Mouse (Mus musculus) B cell, adult 67 days (primary cell): ENCODE data around the gene Hpf1. TPM values are rescaled to one million over a fixed set of nuclear protein-coding genes. Genes with fewer than 3 reads are reported as not detected.

Experiments
- total RNA-seq, 2 experiments: library from RNA; stranded (reverse); gene quantifications; 4 replicates each; pipeline ENCODE4 v1.2.4; 2023

The Hpf1 gene
- 10 to 100 TPM; 32.0 to 35.1 TPM for total RNA-seq

DNA sequence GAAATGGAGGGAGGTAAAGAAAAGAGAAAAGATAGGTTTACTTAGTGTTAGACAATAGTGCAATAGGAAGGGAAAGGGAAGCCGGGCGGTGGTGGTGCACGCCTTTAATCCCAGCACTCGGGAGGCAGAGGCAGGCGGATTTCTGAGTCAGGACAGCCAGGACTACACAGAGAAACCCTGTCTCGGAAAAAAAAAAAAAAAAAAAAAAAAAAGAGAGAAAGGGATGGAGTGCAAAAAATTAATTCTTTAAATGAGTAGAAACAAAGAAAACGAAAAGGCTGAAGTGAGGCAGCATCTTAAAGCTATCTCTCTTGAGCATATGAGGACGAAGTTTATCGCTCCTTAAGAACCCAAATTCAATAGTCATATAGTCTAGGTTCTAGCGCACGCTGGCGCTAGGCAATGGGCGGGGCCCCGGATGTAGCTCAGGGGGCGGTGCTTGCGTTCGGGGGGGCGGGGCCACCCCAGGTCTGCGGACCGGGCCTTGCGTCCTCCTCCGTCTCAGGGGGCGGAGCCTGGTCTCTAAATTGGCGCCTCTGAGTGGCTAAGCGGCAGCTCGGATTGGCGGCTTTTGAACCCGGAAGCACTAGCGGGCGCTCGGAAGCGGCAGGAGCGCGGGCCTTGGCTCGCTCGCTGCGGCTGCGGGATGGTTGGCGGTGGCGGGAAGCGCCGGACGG is at the start of gene Hpf1:
Gene Hpf1 (plus strand): TSS at position 576 of the 677 bp plus-strand sequence.

Other genes with a start within 250 kb of the Hpf1 start
- 10 to 100 TPM; 59.5 to 63.9 TPM for gene Clcn3, start 92.9 kb downstream of the Hpf1 start, total RNA-seq
- 1 to 10 TPM; 7.8 to 9.2 TPM for gene Nek1, start 102.8 kb downstream of the Hpf1 start, total RNA-seq